Mouse (Mus musculus) left cerebral cortex, postnatal 10 days (tissue): Measurements from ENCODE around the gene Zranb3. TPM values are rescaled to one million over a fixed set of nuclear protein-coding genes. Genes with fewer than 3 reads are reported as not detected.
"Not testable (repeated sequence)": the region's sequence is repeated elsewhere in the genome, so short reads cannot be mapped to it uniquely, and the experiment has no call there.

Source experiments
- DNase-seq, 2 experiments: peaks; one replicate each; pipeline ENCODE4 v3.0.0; 2021 to 2022; ENCODE audit warnings: low spot score in 2 of 2, mixed read lengths in 1 of 2; ENCODE audit errors: extremely low spot score in 1 of 2
- intact Hi-C: fragments of 180-260 bp; cut with DNase I; formaldehyde crosslinking; loops from one replicate; pipeline ENCODE4 v1.15.1; 2025
- total RNA-seq, 2 experiments: library from RNA; stranded (reverse); gene quantifications; 2 replicates each; pipeline ENCODE4 v1.2.3; 2021

Gene Zranb3
- total RNA-seq, 2 experiments from 2014 or later: 8.7 to 9.8 TPM

- DNase-seq: no peak
- intact Hi-C loops: no loop called here
These were observed 38.1 kb downstream of the Zranb3 start for GRCm38 (mm10) chr1:128064716-128065115.

GRCm38 (mm10) chr1:128062167-128062566 lies 40.7 kb downstream of the Zranb3 start:
- intact Hi-C loops: no loop called here
- DNase-seq: no peak

- intact Hi-C loops: no loop called here
- no peak for DNase-seq
These were observed 41.4 kb downstream of the Zranb3 start for GRCm38 (mm10) chr1:128061401-128061800.

- intact Hi-C loops: no loop called here
- no peak for DNase-seq
These were observed 42.0 kb downstream of the Zranb3 start for GRCm38 (mm10) chr1:128060655-128061344.

GRCm38 (mm10) chr1:128058625-128059024 lies 44.2 kb downstream of the Zranb3 start:
- intact Hi-C loops: no loop called here
- no peak for DNase-seq

GRCm38 (mm10) chr1:128057269-128057668 lies 45.6 kb downstream of the Zranb3 start:
- intact Hi-C loops: no loop called here
- no peak for DNase-seq

- no peak for DNase-seq
- intact Hi-C loops: no loop called here
These were observed 55.9 kb downstream of the Zranb3 start for GRCm38 (mm10) chr1:128046920-128047319.

- DNase-seq: no peak
- intact Hi-C loops: no loop called here
These were observed 56.4 kb downstream of the Zranb3 start for GRCm38 (mm10) chr1:128046455-128046854.

GRCm38 (mm10) chr1:128044181-128044580 lies 58.7 kb downstream of the Zranb3 start:
- intact Hi-C loops: no loop called here
- no peak for DNase-seq

GRCm38 (mm10) chr1:128036296-128036695 lies 66.6 kb downstream of the Zranb3 start:
- DNase-seq: no peak
- intact Hi-C loops: no loop called here

GRCm38 (mm10) chr1:128032123-128032522 lies 70.7 kb downstream of the Zranb3 start:
- DNase-seq: peak in 1 of 2 experiments; percentile 36
- intact Hi-C loops: loop anchor here (5.0 kb wide), 1 partner anchor 40 kb away; no protein-coding TSS in a partner anchor

- DNase-seq: no peak
- intact Hi-C loops: loop anchor here (5.0 kb wide), 1 partner anchor 41 kb away; no protein-coding TSS in a partner anchor
These were observed 71.3 kb downstream of the Zranb3 start for GRCm38 (mm10) chr1:128031524-128031923.

GRCm38 (mm10) chr1:128024363-128025114 lies 78.3 kb downstream of the Zranb3 start:
- intact Hi-C loops: no loop called here
- no peak for DNase-seq

- intact Hi-C loops: no loop called here
- DNase-seq: no peak
These were observed 82.7 kb downstream of the Zranb3 start for GRCm38 (mm10) chr1:128020001-128020770.

GRCm38 (mm10) chr1:128016035-128016492 lies 86.8 kb downstream of the Zranb3 start:
- DNase-seq: no peak
- intact Hi-C loops: no loop called here

- intact Hi-C loops: no loop called here
- no peak for DNase-seq
These were observed 89.0 kb downstream of the Zranb3 start for GRCm38 (mm10) chr1:128013698-128014386.

- no peak for DNase-seq
- intact Hi-C loops: no loop called here
These were observed 93.1 kb downstream of the Zranb3 start for GRCm38 (mm10) chr1:128009751-128010150.

GRCm38 (mm10) chr1:128006042-128006600 lies 96.7 kb downstream of the Zranb3 start:
- DNase-seq, intact Hi-C loops: not testable (repeated sequence)

- no peak for DNase-seq
- intact Hi-C loops: no loop called here
These were observed 98.5 kb downstream of the Zranb3 start for GRCm38 (mm10) chr1:128004371-128004720.
